Mouse (Mus musculus) embryo, embryonic 9.5 days (tissue): ENCODE measurements around the gene 4930562C15Rik.
"Not testable (repeated sequence)": the region's sequence is repeated elsewhere in the genome, so short reads cannot be mapped to it uniquely, and the experiment has no call there.

Experiments used
- DNase-seq: peaks from one replicate; pipeline ENCODE4 v3.0.0-alpha.2; 2017; ENCODE audit errors: extremely low spot score

4930562C15Rik gene

DNA sequence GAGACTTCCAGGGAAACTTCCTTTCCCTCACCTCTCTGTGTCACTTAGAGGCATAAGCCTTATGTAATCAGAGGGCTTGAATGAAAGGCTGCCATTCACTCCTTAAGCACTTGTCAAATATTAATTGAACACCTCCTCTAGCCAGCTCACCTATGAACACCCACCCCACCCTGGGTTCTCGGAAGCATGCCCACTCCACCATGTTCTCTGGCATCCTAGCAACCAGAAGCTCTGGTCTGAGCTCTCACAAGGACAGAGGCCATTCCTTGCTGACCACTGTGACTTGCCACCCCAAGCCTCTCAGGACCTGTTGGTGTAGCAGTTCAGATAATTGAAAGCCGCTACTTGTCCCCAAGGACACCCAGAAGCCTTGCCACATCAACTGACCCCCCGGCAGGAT lies at the start of gene 4930562C15Rik:
Gene 4930562C15Rik (plus strand): TSS at position 226 of the 400 bp plus-strand sequence.
- DNase-seq, result no peak

- DNase-seq, result no peak
Observed at GRCm38 (mm10) chr16:4785706-4786105, 49.5 kb upstream of the 4930562C15Rik start.

DNA sequence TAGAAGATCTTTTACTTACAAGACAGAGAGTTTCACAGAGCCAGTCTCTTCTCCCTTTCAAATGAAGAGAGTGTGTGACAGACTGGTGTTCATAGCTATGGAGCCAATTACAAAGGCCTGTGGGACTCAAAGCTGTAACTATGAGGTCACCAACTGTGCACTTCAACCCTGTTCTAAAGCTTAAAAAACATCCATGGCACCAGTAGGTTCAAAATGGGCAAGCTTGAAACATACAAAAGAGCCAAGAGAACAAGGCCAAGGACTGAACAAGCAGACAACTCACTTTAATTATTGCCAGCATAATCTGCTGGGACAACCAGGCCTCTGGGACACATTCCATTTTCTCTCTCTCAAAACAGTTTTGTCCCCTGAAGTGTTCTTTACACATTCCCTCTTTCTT lies 47.0 kb upstream of the 4930562C15Rik start:
- no peak for DNase-seq

- no peak for DNase-seq
Observed at GRCm38 (mm10) chr16:4789311-4789768, 45.9 kb upstream of the 4930562C15Rik start.

DNA sequence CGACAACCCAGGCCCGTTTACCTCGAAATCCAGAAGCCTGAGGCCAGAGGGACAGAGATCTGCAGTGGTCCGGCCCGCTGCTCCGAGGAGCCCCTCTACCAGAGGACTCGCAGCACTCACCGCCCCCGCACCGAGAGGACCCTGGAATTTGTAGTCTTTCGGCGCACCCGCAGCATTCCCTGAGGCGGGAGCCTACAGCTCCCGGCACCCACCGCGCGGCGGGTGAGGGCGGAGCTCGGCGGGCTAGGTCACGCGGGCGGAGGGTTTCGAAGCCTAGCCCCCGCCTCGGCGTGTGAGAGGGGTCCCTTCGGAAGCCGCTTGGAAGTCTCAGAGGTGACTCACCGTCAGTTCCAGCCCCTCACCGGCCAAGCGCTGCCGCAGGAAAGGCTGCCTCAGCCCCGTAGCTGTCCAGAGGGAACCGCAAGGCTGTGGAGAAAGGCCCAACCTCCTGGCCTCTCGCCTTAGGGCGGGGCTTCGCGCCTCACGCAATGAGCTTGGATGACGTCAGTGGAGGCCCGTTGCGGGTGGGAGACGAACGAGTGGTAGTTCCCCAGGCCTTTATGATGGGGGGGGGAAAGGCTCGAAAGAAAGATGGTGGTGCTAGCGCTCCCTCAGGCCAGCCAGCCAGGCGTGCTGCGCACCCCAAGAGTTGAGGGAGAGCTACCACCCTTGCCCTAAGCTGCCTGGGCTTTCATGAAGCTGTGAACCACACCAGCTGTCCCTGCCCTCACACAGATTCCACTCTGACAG lies 45.2 kb upstream of the 4930562C15Rik start, which contains the start of gene Cdip1:
Gene Cdip1 (minus strand): TSS at position 483 of the 750 bp plus-strand sequence.
- peak; percentile 97 for DNase-seq

- no peak for DNase-seq
Observed at GRCm38 (mm10) chr16:4791332-4791731, 43.9 kb upstream of the 4930562C15Rik start.

GRCm38 (mm10) chr16:4796631-4797030 lies 38.6 kb upstream of the 4930562C15Rik start:
- DNase-seq, result no peak

DNA sequence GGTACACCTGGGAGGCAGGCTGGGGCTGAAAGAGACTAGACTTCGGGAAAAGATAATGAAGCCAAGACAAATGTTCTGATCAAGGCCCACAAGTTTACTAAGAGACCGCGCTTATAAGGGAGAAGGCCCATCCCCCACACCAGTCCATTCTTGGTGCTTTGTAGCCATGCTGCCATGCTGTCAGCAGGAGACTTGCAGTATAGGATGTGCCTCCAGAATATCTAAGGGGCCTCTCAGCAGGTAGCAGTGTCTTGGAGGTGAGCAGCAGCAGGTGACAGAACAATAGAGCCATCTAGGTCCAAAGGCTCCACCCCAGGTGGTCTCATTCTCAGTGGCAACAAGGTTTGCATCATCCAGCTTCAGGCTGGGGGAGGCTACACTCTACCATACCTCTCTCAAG lies 16.9 kb upstream of the 4930562C15Rik start:
- DNase-seq, result no peak

DNA sequence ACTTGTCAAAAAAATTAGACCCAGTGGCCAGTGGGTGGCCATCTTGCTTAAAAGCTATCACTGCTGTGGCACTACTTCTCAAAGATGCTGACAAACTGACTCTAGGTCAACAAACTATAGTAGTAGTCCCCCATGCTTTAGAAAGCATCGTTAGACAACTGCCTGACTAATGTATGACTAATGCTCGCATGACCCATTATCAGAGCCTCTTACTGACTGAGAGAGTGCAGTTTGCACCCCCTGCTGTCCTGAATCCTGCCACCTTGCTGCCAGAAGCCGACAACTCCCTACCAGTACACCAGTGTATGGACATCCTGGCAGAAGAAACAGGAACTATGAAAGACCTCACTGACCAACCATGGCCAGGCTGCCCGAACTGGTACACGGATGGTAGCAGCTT lies 10.8 kb upstream of the 4930562C15Rik start:
- not testable (repeated sequence) for DNase-seq

DNA sequence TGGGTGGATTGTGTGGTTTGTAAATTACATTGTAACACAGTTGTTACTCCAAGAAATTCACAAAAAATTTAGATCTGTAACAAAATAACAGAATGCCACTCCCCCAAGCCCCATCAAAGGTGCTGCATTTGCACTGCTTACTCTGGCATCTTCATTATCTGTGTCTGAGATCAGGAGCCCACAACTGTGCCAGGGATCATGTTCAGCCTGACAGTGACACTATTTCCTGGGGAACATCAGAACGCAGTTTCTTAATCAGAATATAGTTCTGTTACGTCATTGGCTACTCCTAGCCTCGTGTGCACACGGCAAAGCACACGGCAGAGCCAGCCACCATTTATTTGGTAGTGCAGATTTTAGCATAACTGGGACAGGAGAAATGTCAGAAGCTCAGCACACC lies 7.6 kb upstream of the 4930562C15Rik start:
- no peak for DNase-seq

DNA sequence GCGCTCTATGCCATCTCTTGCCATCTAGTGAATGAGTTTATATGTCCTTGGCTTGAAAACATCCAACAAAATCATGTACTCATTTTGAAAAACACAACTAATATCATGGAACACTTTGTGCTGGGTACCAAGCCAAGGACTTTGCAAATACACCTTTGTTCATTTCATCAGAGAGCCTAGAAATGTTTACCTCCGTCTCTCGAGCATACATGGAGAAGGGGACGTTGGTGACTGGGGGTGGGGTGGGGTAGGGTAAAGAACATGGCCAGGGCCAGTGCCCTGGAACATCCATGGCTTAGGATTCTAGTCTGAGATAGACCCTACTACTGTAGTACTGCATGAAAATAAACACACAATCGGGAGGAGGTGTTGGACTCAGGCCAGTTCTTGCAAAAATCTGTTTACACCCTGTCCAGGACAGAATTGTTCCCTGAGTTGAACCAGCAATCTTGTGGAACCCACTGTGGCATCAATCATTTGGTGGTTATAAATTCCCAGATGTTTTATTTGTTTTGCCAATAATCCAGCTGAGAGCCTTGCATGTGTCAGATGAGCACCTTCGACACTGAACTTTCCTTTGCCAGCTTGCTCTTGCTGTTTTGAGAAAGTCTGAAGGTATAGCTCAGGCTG lies 5.8 kb upstream of the 4930562C15Rik start:
- DNase-seq, result no peak

GRCm38 (mm10) chr16:4831650-4832419 lies 3.4 kb upstream of the 4930562C15Rik start:
- no peak for DNase-seq

GRCm38 (mm10) chr16:4833858-4834257 lies 1.4 kb upstream of the 4930562C15Rik start:
- no peak for DNase-seq

DNA sequence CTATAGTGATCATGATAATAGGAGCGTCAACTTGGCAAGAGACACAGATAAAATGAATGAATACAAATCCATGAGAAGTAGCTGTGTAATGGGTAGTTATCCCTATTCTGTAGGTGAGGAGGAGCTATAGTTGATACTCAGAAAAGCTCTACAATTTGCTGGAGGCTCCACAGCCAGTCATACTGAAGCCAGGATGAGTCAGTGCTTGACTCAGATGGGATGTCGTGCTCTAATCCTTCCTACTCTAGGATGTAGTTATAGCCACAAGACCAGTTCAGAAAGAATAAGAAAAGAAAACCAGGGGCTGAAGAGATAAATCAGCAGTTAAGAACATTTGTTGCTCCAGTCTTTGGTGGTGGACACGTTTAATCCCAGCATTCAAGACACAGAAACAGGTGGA lies 2.4 kb downstream of the 4930562C15Rik start:
- DNase-seq, result no peak

GRCm38 (mm10) chr16:4839552-4839951 lies 4.3 kb downstream of the 4930562C15Rik start:
- no peak for DNase-seq

GRCm38 (mm10) chr16:4840231-4840630 lies 5.0 kb downstream of the 4930562C15Rik start:
- DNase-seq, result no peak

- DNase-seq, result no peak
Observed at GRCm38 (mm10) chr16:4847041-4847440, 11.8 kb downstream of the 4930562C15Rik start.

GRCm38 (mm10) chr16:4848090-4848489 lies 12.9 kb downstream of the 4930562C15Rik start:
- no peak for DNase-seq

GRCm38 (mm10) chr16:4850361-4850760 lies 15.1 kb downstream of the 4930562C15Rik start:
- DNase-seq, result no peak

DNA sequence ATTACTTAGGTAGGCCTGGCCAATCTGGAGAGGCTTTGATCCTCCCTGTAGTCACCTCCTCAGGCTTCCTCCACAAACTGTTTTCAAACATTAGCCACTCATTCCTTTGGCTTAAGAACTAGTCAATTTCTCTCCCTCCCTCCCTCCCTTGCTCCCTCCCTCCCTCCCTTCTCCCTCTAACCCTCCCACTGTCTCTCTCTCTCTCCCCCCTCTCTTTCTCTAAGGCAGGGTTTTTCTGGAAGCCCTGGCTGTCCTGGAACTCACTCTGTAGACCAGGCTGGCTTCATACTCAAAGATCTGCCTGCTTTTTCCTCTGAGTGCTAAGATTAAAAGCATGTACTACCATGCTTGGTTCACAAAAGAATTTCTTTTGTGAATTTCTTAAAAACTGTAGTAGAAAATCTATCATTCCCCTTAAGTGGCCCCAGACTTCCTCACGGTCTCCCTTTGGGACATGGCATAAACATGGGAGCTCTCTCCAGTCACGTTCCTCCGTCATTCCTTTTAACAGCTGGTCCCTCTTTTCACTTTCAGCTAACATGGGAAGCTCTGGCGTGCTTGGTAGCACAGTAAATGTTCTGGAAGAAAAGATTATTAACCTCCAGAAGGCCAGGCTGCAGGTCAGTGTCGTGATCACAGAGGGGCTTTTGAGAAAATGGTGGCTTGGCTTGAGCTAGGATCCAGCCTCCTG lies 15.9 kb downstream of the 4930562C15Rik start:
- DNase-seq, result no peak

- no peak for DNase-seq
Observed at GRCm38 (mm10) chr16:4855046-4855650, 19.9 kb downstream of the 4930562C15Rik start.
